Mouse (Mus musculus): ENCODE measurements at regions not wholly inside any gene's neighbourhood (a gene's known extent, or its start where the extent isn't known, plus 50 kb on each side); places are given as distances from the start of the nearest gene placed in this dataset.
A peak's percentile ranks its signal among the peaks of the same experiment; 100 is the strongest.

DNA sequence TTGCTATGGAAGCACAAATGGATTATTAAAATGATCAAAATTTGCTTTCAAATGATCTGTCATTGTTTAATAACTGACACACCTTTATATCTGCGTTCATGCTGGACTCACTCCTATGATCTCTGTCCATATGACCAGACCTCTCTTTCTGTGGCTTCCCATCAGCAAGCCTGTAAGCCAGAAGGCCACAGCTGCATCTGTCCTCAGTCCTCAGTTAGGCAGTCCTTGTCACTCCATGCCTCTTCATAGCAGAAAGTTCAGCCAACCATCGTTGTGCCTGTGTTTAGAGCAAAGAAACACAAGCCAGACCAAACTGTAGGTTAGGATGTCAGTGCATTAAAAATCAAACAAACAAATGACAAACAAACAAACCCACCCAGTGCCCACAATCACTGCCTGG, 107.2 kb upstream of the Tsc22d1 start:
- DNase-seq, result no peak

DNA sequence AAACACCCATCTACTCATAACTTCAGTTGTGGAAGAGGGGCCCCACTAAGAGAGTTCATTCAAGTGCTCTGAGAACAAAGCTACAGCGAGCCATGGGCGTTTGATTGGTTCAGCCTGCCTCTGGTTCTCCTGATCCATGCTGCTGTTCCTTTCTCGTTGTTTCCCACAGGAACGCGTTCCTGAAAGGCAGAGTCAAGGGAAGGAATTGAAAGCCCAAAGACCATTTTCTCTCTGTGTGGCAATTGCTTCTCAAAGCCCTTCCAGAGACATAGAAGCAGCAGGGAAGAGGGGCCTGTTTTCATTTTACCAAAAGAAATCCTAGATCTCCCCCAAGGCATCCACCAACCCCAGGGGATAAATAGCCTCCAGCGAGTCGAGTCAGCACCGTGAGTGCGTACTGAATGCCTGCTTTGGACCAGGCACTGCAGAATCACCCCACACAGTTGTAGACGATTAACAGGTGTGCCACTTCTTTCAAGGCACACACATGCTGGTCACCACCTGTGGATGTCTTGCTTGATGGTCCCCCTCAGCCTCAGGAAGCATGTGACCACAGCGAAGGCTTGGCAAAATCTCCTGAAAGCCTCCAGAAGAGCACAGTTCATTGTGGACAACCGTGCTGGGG, 106.5 kb upstream of the Tsc22d1 start:
- no peak for DNase-seq

DNA sequence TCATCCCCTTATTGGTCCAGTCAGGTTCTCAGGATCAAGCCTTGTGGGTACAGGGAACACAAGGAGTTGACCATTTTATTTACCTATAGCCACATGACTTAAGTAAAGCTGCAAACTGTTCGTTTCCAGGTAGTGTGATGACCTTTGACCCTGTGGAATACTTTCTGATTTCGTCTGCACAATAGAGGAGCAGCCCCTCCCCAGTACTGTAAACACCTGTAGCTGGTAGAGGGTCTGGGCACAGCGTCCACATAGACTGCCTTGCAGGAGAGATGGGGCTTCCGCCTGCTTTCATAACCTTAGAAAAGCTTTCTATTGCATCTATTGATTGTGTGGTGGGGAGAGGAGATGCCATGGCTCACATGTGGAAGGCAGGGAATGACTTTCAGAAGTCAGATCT, 105.2 kb upstream of the Tsc22d1 start:
- DNase-seq, result no peak

DNA sequence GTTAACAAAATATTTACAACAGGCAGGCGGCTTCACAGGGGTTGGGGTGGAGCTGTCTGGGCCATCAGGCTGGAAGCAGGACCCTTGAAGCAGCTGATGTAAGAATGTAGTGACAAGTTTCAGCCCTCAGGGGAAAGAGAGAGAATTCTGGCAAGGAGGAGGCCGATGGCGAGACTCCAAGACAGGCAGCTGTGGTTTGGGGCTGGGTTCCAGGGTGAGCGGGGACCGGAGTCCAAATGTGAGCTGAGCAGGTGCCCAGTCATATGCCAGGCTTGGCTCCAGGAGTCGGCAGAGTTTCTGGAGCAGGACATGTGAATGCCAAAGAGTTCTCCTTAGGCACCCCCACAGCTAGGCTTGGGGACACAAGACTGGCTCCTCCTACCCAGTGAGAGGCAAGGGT, 104.5 kb upstream of the Tsc22d1 start:
- DNase-seq, result peak; percentile 69

DNA sequence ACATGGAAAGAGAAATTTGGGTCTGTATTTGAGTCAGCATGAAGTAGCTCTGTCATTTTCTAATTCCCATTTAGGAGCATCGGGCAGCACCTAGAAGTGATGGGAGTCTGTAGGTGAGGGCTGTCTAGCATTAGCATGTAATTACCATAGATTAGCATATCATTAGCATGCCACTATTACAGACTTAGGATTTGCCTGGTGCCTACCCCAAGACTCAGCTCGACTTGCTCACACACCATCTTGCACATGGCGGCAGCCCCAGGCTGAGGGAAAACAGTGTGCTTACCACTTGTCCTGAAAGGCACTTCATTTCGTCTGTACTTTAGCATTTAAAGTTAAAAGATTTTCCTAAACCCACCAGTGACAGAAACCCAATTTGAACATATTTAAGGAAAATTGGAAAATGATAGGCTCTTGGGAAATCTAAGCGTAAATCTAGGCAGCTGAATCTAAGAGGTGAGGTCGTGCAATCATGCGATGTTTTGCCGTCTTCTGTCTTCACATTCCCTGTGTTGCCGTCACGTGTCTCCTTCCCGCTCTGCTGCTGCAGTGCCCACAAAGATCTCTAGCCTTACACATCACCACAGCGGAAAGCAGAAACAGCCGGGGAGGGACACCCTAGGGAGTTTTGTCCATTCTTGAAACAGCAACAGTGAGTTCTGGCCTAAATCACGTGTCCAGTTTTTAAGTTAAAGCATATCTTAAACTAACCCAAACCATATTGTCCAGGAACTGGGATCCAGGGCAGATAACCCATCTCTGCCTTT, 101.2 kb upstream of the Tsc22d1 start:
- no peak for DNase-seq

DNA sequence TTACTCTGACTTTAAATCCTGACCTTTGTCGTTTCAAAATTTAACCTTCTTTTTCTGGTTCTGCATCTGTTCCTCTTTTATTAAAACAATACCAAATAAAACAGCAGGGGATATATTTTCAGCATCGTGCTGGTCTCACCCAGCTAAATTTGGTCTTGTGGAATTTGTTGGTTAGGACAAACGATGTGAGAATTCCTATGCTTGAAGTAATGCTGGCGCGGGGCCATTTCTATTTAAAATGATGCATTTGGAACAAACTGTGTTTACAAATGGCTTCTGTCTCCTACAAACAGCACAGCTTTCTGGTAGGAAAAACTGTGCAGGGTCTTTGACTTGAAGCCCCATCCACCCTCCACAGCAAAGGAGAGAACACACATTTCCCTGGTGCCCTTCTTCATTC, 96.3 kb upstream of the Tsc22d1 start:
- no peak for DNase-seq

DNA sequence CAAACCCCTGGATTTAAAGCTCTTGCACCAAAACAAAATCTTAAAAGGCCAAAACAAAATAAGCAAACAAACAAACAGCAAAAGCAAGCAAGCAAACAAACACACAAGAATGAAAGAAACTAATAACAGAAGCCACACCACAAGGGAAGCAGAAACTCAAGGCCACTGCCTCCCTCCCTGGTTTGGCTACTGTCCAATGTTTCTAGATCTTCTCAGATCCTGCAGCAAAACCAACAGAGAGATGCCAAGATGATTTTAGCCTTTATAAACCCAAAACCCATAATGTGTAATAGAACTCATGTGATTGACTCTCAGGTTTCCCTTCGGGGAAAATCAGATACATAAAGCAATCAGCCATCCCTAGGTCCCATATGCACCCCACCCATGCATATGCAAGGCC, 90.5 kb upstream of the Tsc22d1 start:
- DNase-seq, result no peak

DNA sequence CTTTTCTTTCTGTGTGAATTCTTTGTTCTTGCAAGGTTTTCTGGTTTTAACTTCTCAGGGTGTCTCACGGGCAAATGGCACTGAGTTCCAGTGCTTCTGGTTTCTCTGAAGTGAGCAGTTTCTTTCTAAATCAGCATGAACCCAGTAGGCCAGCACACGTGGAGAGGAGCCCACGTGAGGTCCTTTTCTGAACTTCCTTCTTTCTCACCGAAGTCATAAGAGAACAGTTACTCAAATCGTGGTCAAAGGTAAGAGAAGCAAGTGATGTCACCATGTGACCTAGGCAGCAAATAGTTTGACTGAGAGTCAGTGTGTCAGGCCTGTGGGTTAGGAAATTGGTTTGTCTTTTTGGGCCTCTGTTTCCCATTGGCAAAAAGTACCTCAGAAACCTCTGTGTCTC, 84.8 kb upstream of the Tsc22d1 start:
- no peak for DNase-seq

DNA sequence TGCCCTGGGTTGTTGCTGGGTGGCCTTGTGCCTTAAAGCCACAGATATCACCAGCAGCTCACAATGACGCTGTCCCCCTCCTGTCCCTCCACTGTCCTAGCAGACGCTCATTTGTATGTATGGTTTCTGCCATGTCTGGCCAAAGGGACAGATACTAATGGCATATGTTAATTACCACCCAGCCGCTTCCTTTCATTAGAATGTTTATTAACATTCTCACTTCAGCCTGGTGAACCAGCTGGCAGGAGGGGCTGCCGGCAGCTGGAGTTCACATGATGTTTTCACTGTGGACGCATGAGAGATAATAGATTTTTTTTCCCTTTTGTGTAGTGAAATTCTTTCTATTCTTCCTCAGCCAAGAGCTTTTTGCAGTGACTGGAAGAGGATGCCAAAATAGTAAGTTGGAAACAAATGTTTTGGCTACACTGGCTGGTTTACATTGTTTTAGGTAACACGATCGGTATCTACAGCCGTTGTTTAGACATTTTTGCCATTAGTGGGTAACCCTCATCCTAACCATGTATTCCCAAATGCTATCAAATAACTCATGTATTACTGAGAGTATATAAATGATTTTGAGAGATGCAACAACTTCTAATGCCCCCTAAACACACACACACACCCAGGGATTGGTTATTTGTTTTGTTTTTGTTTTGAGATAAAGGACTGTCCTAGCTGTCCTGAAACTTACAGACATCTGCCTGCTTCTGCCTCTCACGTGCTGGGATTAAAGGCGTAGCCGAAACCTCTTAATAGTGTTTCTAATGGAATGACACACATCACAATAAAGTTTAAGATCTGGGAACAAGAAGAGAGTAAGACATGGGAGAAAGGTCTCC, 83.0 kb upstream of the Tsc22d1 start:
- no peak for DNase-seq

DNA sequence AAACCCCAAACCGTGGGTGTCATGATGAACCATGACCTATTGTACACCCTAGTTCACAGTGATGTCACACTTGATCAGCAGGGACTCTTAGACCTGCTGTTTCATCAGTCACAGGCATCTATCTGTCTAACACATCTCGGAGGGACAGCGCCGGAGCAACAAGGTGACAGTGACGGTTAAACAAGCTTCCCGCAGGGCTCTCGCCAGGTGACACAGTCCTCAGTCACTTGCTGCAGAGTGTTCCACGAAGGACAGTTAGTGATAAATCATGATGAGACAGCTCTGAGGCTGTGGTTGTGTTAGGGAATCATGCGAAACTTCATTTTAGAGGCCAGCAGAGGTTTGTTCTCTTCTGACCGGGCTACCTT, 82.4 kb upstream of the Tsc22d1 start:
- no peak for DNase-seq

DNA sequence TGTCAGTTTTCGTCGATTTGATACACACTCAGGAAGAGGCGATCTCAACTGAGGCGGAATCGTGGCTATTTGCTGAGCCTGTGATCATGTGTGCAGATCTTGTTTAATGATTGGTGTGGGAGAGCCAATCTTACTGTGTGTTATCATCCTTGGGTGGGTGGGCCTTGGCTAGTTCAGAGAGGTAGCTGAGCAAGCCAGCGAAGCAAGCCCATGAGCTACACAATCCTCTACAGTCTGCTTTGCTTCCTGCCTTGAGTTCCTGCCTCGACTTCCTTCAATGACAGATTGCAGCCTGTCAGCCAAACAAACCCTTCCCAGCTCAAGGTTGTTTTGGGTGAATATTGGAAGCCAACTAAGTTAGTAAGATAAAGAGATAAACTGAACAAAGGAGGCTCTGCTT, 74.0 kb upstream of the Tsc22d1 start:
- no peak for DNase-seq

DNA sequence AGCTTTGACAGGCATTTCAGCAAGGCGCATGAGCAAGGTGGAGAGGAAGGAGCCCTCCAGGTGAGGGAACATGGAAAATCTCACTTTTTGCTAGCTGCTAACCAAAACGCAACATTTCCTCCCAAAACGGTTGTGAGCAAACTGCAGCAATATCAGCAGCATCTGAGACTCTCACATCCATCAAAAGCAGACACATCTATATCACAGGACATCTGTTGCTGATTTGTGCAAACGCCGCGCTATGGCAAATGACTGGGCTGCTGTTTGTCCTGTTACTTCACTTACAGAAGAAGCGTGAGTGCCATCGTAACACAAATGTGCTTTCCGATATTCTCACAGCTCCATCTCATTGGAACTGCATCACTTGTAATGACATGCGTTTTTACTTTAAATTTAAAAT, 73.5 kb upstream of the Tsc22d1 start:
- DNase-seq, result no peak

DNA sequence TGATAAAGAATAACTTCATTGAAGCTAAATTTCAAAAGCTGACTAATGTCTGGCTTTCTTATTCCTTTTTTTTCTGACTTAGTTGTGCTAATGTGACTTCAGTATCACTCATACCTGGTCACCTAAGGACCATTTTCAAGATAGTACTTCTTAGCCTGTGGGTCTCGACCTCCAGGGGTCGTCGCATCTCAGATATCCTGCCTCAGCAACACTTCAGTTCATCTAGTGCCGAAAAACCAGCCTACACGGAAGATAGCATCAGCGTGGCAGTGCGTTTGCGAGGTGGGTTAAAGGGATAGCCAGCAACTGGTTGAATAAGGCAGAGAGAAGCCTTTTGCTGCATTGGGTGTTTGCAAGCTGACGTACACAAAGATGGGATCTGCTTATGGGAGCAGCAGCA, 62.9 kb upstream of the Tsc22d1 start:
- DNase-seq, result no peak

DNA sequence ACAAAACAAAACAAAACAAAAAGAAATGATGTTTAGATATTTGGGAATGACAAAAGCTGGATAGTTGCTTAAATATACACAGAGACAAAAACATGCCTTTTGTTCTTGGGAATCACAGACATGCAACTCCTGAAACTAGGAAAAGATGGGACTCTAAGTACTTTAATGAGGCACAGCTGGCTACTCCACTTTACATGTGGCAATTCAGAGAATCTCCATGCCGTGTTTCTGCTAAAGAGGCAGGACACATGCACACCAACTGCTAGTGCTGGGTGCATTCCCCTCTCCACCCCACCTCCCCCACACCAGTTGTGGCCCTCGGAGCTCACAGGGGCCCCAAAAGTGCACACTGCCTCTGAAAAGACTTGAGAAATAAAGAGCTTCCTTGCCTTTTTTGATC, 58.6 kb upstream of the Tsc22d1 start:
- no peak for DNase-seq

DNA sequence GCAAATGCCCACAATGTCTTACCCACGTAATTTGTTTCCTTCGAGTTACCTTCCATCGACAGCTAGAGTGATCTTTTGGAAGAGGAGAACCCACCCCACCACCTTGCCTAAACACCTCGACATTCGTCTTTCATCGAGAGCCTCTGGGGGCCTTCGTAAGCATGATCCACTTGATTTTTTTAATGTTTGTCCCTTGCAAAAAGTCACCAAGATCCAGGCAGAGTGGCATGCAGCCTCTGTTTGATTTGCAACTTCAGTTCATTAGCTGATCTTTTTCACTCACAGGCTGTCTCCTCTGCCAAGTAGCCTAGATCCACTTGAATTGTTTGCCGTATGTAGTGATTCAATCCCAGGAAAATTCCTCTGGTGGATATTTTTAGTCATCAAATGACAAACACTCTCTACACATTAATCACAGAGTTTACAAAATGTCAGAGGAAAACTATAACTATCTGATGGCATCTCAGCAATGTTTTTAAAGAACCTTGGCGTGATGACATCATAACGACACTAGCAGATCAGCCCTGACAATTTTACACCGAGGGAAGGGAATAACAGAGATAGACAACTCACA, 54.8 kb upstream of the Tsc22d1 start:
- no peak for DNase-seq

DNA sequence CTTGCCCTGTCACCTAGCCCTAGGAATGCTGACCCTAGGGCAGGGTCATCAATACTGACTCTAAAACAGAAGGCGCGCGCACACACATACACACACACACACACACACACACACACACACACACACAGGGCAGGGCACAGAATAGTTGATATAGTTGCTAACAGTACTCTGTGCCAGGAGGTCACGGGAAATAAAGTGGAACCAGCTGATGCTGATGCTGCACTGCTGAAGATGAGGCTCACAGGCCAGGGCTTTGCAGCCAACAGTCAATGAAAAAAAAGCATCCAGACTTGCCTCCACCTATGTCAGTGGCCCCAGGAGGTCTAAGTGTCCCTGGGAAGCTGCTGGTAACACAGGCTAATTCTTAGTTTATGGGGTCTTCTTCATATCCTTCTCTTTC, 50.7 kb upstream of the Tsc22d1 start:
- no peak for DNase-seq
